Mouse (Mus musculus) liver, embryonic 14.5 days (tissue): ENCODE results near the gene Stx5a.

Experiments used
- CTCF ChIP-seq: IDR thresholded peaks from 2 replicates; pipeline ENCODE4 v1.5.1; 2016; ENCODE audit warnings: antibody characterized with exemption, low read depth, control low read depth
- EP300 ChIP-seq: IDR thresholded peaks from 2 replicates; pipeline ENCODE4 v1.6.1; 2016; ENCODE audit warnings: antibody characterized with exemption, low read depth

- TF ChIP-seq CTCF: no peak
- no peak for TF ChIP-seq EP300
Measured at GRCm38 (mm10) chr19:8755652-8756051, 14.4 kb downstream of the Stx5a start.
